Mouse (Mus musculus): ENCODE data around the gene Appbp2. TPM values are rescaled to one million over a fixed set of nuclear protein-coding genes. Genes with fewer than 3 reads are reported as not detected.
A peak's percentile ranks its signal among the peaks of the same experiment; 100 is the strongest.

Appbp2 gene
- polyA plus RNA-seq, 1 experiment from 2014 or later, result 47.0 TPM

- H3K9me3 ChIP-seq (replicated peaks; ENCODE audit: control insufficient read depth, low read length), result no peaks in the 10 kb centered on the region
- no peak overlapping the region for H3K4me2 ChIP-seq (ENCODE audit: low read length)
- no peak overlapping the region for H3K27ac ChIP-seq (ENCODE audit: low read depth, low read length)
- no peak overlapping the region for H3K9ac ChIP-seq (ENCODE audit: low read length)
- H3K36me3 ChIP-seq (ENCODE audit: control insufficient read depth, insufficient read depth, low read length), result no peaks in the 10 kb centered on the region
- no peaks in the 10 kb centered on the region for H3K27me3 ChIP-seq (replicated peaks; ENCODE audit: control insufficient read depth, insufficient read depth, low read length)
- 31% methylated on average over 7 of the region's 7 CpGs for WGBS
- ATAC-seq, result no peak
- H3K4me3 ChIP-seq (ENCODE audit: low read depth, low read length), result no peak overlapping the region
- DNase-seq (ENCODE audit: low spot score), result peak; percentile 77
- no peaks in the 10 kb centered on the region for H3K4me1 ChIP-seq (ENCODE audit: control insufficient read depth, insufficient read depth, low read length)
Observed at GRCm38 (mm10) chr11:85261192-85261591, 26.3 kb upstream of the Appbp2 start.

GRCm38 (mm10) chr11:85258966-85259365, 24.0 kb upstream of the Appbp2 start:
- 93% methylated on average over 11 of the region's 11 CpGs for WGBS
- no peaks in the 10 kb centered on the region for H3K36me3 ChIP-seq (ENCODE audit: control insufficient read depth, insufficient read depth, low read length)
- no peak for ATAC-seq
- no peak overlapping the region for H3K4me2 ChIP-seq (ENCODE audit: low read length)
- no peaks in the 10 kb centered on the region for H3K9me3 ChIP-seq (replicated peaks; ENCODE audit: control insufficient read depth, low read length)
- H3K9ac ChIP-seq (ENCODE audit: low read length), result no peak overlapping the region
- no peaks in the 10 kb centered on the region for H3K4me1 ChIP-seq (ENCODE audit: control insufficient read depth, insufficient read depth, low read length)
- H3K27ac ChIP-seq (ENCODE audit: low read depth, low read length), result no peak overlapping the region
- H3K27me3 ChIP-seq (replicated peaks; ENCODE audit: control insufficient read depth, insufficient read depth, low read length), result no peaks in the 10 kb centered on the region
- DNase-seq (ENCODE audit: low spot score), result no peak
- no peak overlapping the region for H3K4me3 ChIP-seq (ENCODE audit: low read depth, low read length)

- H3K9ac ChIP-seq (ENCODE audit: low read length), result no peak overlapping the region
- H3K4me3 ChIP-seq (ENCODE audit: low read depth, low read length), result no peak overlapping the region
- DNase-seq (ENCODE audit: low spot score), result no peak
- H3K27me3 ChIP-seq (replicated peaks; ENCODE audit: control insufficient read depth, insufficient read depth, low read length), result no peaks in the 10 kb centered on the region
- H3K4me1 ChIP-seq (ENCODE audit: control insufficient read depth, insufficient read depth, low read length), result no peaks in the 10 kb centered on the region
- H3K9me3 ChIP-seq (replicated peaks; ENCODE audit: control insufficient read depth, low read length), result no peaks in the 10 kb centered on the region
- 63% methylated on average over 3 of the region's 3 CpGs for WGBS
- H3K27ac ChIP-seq (ENCODE audit: low read depth, low read length), result no peak overlapping the region
- no peaks in the 10 kb centered on the region for H3K36me3 ChIP-seq (ENCODE audit: control insufficient read depth, insufficient read depth, low read length)
- no peak overlapping the region for H3K4me2 ChIP-seq (ENCODE audit: low read length)
- ATAC-seq, result no peak
Observed at GRCm38 (mm10) chr11:85255471-85256027, 20.6 kb upstream of the Appbp2 start.

GRCm38 (mm10) chr11:85253641-85254040, 18.7 kb upstream of the Appbp2 start:
- Histone ChIP-seq H3K27ac (ENCODE audit: low read depth, low read length) (no peak overlapping the region), H3K4me2 (ENCODE audit: low read length) (no peak overlapping the region), H3K4me3 (ENCODE audit: low read depth, low read length) (no peak overlapping the region), H3K27me3 (replicated peaks; ENCODE audit: control insufficient read depth, insufficient read depth, low read length) (no peaks in the 10 kb centered on the region), H3K36me3 (ENCODE audit: control insufficient read depth, insufficient read depth, low read length) (no peaks in the 10 kb centered on the region), H3K4me1 (ENCODE audit: control insufficient read depth, insufficient read depth, low read length) (no peaks in the 10 kb centered on the region), H3K9ac (ENCODE audit: low read length) (no peak overlapping the region), H3K9me3 (replicated peaks; ENCODE audit: control insufficient read depth, low read length) (no peaks in the 10 kb centered on the region)
- ATAC-seq, result no peak
- DNase-seq (ENCODE audit: low spot score), result no peak
- WGBS, result 87% methylated on average over 7 of the region's 7 CpGs

- Histone ChIP-seq H3K4me2 (ENCODE audit: low read length) (no peak overlapping the region), H3K27me3 (replicated peaks; ENCODE audit: control insufficient read depth, insufficient read depth, low read length) (no peaks in the 10 kb centered on the region), H3K9me3 (replicated peaks; ENCODE audit: control insufficient read depth, low read length) (no peaks in the 10 kb centered on the region), H3K36me3 (ENCODE audit: control insufficient read depth, insufficient read depth, low read length) (no peaks in the 10 kb centered on the region), H3K27ac (ENCODE audit: low read depth, low read length) (no peak overlapping the region), H3K4me1 (ENCODE audit: control insufficient read depth, insufficient read depth, low read length) (no peaks in the 10 kb centered on the region), H3K9ac (ENCODE audit: low read length) (no peak overlapping the region), H3K4me3 (ENCODE audit: low read depth, low read length) (no peak overlapping the region)
- 86% methylated on average over 5 of the region's 5 CpGs for WGBS
- DNase-seq (ENCODE audit: low spot score) (no peak), ATAC-seq (no peak)
Observed at GRCm38 (mm10) chr11:85253006-85253405, 18.1 kb upstream of the Appbp2 start.

- no peak overlapping the region for H3K27ac ChIP-seq (ENCODE audit: low read depth, low read length)
- no peak for ATAC-seq
- no peaks in the 10 kb centered on the region for H3K9me3 ChIP-seq (replicated peaks; ENCODE audit: control insufficient read depth, low read length)
Observed at GRCm38 (mm10) chr11:85251955-85252354, 17.0 kb upstream of the Appbp2 start.

GRCm38 (mm10) chr11:85250467-85250866, 15.5 kb upstream of the Appbp2 start:
- Histone ChIP-seq H3K9ac (ENCODE audit: low read length) (no peak overlapping the region), H3K27me3 (replicated peaks; ENCODE audit: control insufficient read depth, insufficient read depth, low read length) (no peaks in the 10 kb centered on the region), H3K4me2 (ENCODE audit: low read length) (no peak overlapping the region), H3K9me3 (replicated peaks; ENCODE audit: control insufficient read depth, low read length) (no peaks in the 10 kb centered on the region), H3K27ac (ENCODE audit: low read depth, low read length) (no peak overlapping the region), H3K4me1 (ENCODE audit: control insufficient read depth, insufficient read depth, low read length) (no peaks in the 10 kb centered on the region), H3K36me3 (ENCODE audit: control insufficient read depth, insufficient read depth, low read length) (no peaks in the 10 kb centered on the region), H3K4me3 (ENCODE audit: low read depth, low read length) (no peak overlapping the region)
- WGBS, result 64% methylated on average over 3 of the region's 3 CpGs
- ATAC-seq (no peak), DNase-seq (ENCODE audit: low spot score) (no peak)

More at GRCm38 (mm10) chr11:85251955-85252354, 17.0 kb upstream of the Appbp2 start:
- H3K4me2 ChIP-seq (ENCODE audit: low read length), result no peak overlapping the region
- no peak for DNase-seq (ENCODE audit: low spot score)
- H3K27me3 ChIP-seq (replicated peaks; ENCODE audit: control insufficient read depth, insufficient read depth, low read length), result no peaks in the 10 kb centered on the region
- WGBS, result 98% methylated on average over 5 of the region's 5 CpGs
- no peak overlapping the region for H3K9ac ChIP-seq (ENCODE audit: low read length)
- no peaks in the 10 kb centered on the region for H3K36me3 ChIP-seq (ENCODE audit: control insufficient read depth, insufficient read depth, low read length)
- no peaks in the 10 kb centered on the region for H3K4me1 ChIP-seq (ENCODE audit: control insufficient read depth, insufficient read depth, low read length)
- H3K4me3 ChIP-seq (ENCODE audit: low read depth, low read length), result no peak overlapping the region

- no peaks in the 10 kb centered on the region for H3K9me3 ChIP-seq (replicated peaks; ENCODE audit: control insufficient read depth, low read length)
- DNase-seq (ENCODE audit: low spot score), result no peak
- H3K9ac ChIP-seq (ENCODE audit: low read length), result no peak overlapping the region
- no peaks in the 10 kb centered on the region for H3K36me3 ChIP-seq (ENCODE audit: control insufficient read depth, insufficient read depth, low read length)
- no peak overlapping the region for H3K27ac ChIP-seq (ENCODE audit: low read depth, low read length)
- H3K4me1 ChIP-seq (ENCODE audit: control insufficient read depth, insufficient read depth, low read length), result no peaks in the 10 kb centered on the region
- 80% methylated on average over 3 of the region's 3 CpGs for WGBS
- no peak overlapping the region for H3K4me2 ChIP-seq (ENCODE audit: low read length)
- ATAC-seq, result no peak
- no peak overlapping the region for H3K4me3 ChIP-seq (ENCODE audit: low read depth, low read length)
- no peaks in the 10 kb centered on the region for H3K27me3 ChIP-seq (replicated peaks; ENCODE audit: control insufficient read depth, insufficient read depth, low read length)
Observed at GRCm38 (mm10) chr11:85249338-85249737, 14.4 kb upstream of the Appbp2 start.

- no peak overlapping the region for H3K4me3 ChIP-seq (ENCODE audit: low read depth, low read length)
- H3K27me3 ChIP-seq (replicated peaks; ENCODE audit: control insufficient read depth, insufficient read depth, low read length), result no peaks in the 10 kb centered on the region
- 96% methylated on average over 2 of the region's 2 CpGs for WGBS
- DNase-seq (ENCODE audit: low spot score), result no peak
- H3K4me1 ChIP-seq (ENCODE audit: control insufficient read depth, insufficient read depth, low read length), result no peaks in the 10 kb centered on the region
- no peak overlapping the region for H3K27ac ChIP-seq (ENCODE audit: low read depth, low read length)
- no peak overlapping the region for H3K4me2 ChIP-seq (ENCODE audit: low read length)
- no peaks in the 10 kb centered on the region for H3K36me3 ChIP-seq (ENCODE audit: control insufficient read depth, insufficient read depth, low read length)
- H3K9ac ChIP-seq (ENCODE audit: low read length), result no peak overlapping the region
- ATAC-seq, result no peak
- H3K9me3 ChIP-seq (replicated peaks; ENCODE audit: control insufficient read depth, low read length), result no peaks in the 10 kb centered on the region
Observed at GRCm38 (mm10) chr11:85248151-85248550, 13.2 kb upstream of the Appbp2 start.

Data from forebrain, embryonic 14.5 days (tissue).